Comparison of ENCODE assay signal across 8 mouse cellular contexts in genomic region chr5:150593756-150594648, GRCm38 (mm10). TPM values are rescaled to one million over a fixed set of nuclear protein-coding genes. Genes with fewer than 3 reads are reported as not detected.
DNase-seq lines count a peak whose midpoint lies in the region; ATAC-seq and TF ChIP-seq lines count a peak whose summit lies in the region.

No protein-coding gene starts in this region.

- no peaks in the 10 kb centered on the region for H3K36me3 ChIP-seq in forebrain, embryonic 13.5 days (ENCODE audit: poor library complexity, severe bottlenecking)
- no peaks in the 10 kb centered on the region for H3K36me3 ChIP-seq in lung, embryonic 14.5 days (ENCODE audit: insufficient read depth)
- no peaks in the 10 kb centered on the region for H3K36me3 ChIP-seq in thymus, adult 2 months (ENCODE audit: control insufficient read depth, insufficient read depth, low read length)

- intact Hi-C loops in heart, postnatal 14 days (cut with DNase I), result loop anchor here (5.0 kb wide), 1 partner anchor 68 kb away; no protein-coding TSS in a partner anchor

- TF ChIP-seq POLR2A in olfactory bulb, adult 2 months (IDR thresholded peaks at IDR 0.05; ENCODE audit: insufficient read depth, low read depth, low read length), result peak; percentile 44
- no peak for TF ChIP-seq POLR2A in thymus, adult 2 months (IDR thresholded peaks at IDR 0.05; ENCODE audit: control insufficient read depth, extremely low read depth, insufficient read depth, low read length, poor library complexity)

- peak; percentile 80 for ATAC-seq in forebrain, embryonic 13.5 days
- ATAC-seq in lung, embryonic 14.5 days (ENCODE audit: insufficient read depth), result peak; percentile 85

- TF ChIP-seq CTCF in lung, embryonic 14.5 days (IDR thresholded peaks at IDR 0.05; ENCODE audit: low read depth), result no peak
- TF ChIP-seq CTCF in olfactory bulb, adult 2 months (IDR thresholded peaks at IDR 0.05; ENCODE audit: insufficient read depth, low read depth, low read length), result no peak
- no peak for TF ChIP-seq CTCF in thymus, adult 2 months (IDR thresholded peaks at IDR 0.05; ENCODE audit: borderline replicate concordance, control insufficient read depth, extremely low read depth, insufficient read depth, low read length, poor library complexity)

- peak overlapping the region; percentile 79 for H3K4me3 ChIP-seq in forebrain, embryonic 13.5 days
- H3K4me3 ChIP-seq in lung, embryonic 14.5 days (ENCODE audit: low read depth, low read length), result peak overlapping the region; percentile 82
- H3K4me3 ChIP-seq in olfactory bulb, adult 2 months (ENCODE audit: insufficient read depth, low read depth, low read length), result peak overlapping the region; percentile 94
- peak overlapping the region; percentile 93 for H3K4me3 ChIP-seq in thymus, adult 2 months (ENCODE audit: control insufficient read depth, insufficient read depth, low read length)

- DNase-seq in CD8-positive naive resting alpha-beta T cell, adult 2 months (ENCODE audit: low read depth in 2 of 2, low spot score in 2 of 2), result peak; percentile 44 to 58
- peak; percentile 79 for DNase-seq in brain, adult 2 months (ENCODE audit: low read depth, low spot score)
- DNase-seq in heart, postnatal 14 days, result peak; percentile 53 to 62
- peak; percentile 61 to 72 for DNase-seq in layer of hippocampus, adult 18-20 months (ENCODE audit: low spot score in 2 of 2)
- DNase-seq in lung, embryonic 14.5 days, result peak; percentile 63
- peak; percentile 66 for DNase-seq in thymus, adult 2 months

- peaks cover 15% of the 10 kb centered on the region for H3K4me1 ChIP-seq in forebrain, embryonic 13.5 days
- H3K4me1 ChIP-seq in lung, embryonic 14.5 days (ENCODE audit: insufficient read depth), result 0 out of 2 replicates have a peak, but pooled peaks cover 4% of the 10 kb centered on the region
- peaks cover 3% of the 10 kb centered on the region; the same call in 1 of the 2 replicates for H3K4me1 ChIP-seq in olfactory bulb, adult 2 months (ENCODE audit: control insufficient read depth, insufficient read depth, low read length)
- peaks cover 26% of the 10 kb centered on the region for H3K4me1 ChIP-seq in thymus, adult 2 months (replicated peaks; ENCODE audit: control insufficient read depth, insufficient read depth, low read length)

- no peaks in the 10 kb centered on the region for H3K9me3 ChIP-seq in forebrain, embryonic 13.5 days (replicated peaks)
- H3K9me3 ChIP-seq in lung, embryonic 14.5 days (ENCODE audit: low read depth, low read length), result no peaks in the 10 kb centered on the region

- peak overlapping the region; percentile 76 for H3K9ac ChIP-seq in forebrain, embryonic 13.5 days
- H3K9ac ChIP-seq in lung, embryonic 14.5 days, result peak overlapping the region; percentile 61

- peaks cover 32% of the 10 kb centered on the region for H3K27me3 ChIP-seq in forebrain, embryonic 13.5 days
- peaks cover 18% of the 10 kb centered on the region for H3K27me3 ChIP-seq in lung, embryonic 14.5 days (ENCODE audit: insufficient read depth, low read length)
- H3K27me3 ChIP-seq in thymus, adult 2 months (ENCODE audit: control insufficient read depth, insufficient read depth, low read length), result no peaks in the 10 kb centered on the region

- WGBS in forebrain, embryonic 13.5 days, result under 1% methylated on average over 84 of the region's 102 CpGs
- under 1% methylated on average over 95 of the region's 102 CpGs for WGBS in lung, embryonic 14.5 days
- WGBS in olfactory bulb, adult 2 months, result under 1% methylated on average over 101 of the region's 102 CpGs
- WGBS in thymus, adult 2 months, result under 1% methylated on average over 99 of the region's 102 CpGs

- peak overlapping the region; percentile 100 for H3K4me2 ChIP-seq in forebrain, embryonic 13.5 days
- H3K4me2 ChIP-seq in lung, embryonic 14.5 days, result peak overlapping the region; percentile 100

- H3K27ac ChIP-seq in forebrain, embryonic 13.5 days, result no peak overlapping the region
- no peak overlapping the region for H3K27ac ChIP-seq in lung, embryonic 14.5 days (ENCODE audit: low read depth)
- H3K27ac ChIP-seq in olfactory bulb, adult 2 months (ENCODE audit: insufficient read depth, low read depth, low read length), result peak overlapping the region; percentile 83
- peak overlapping the region; percentile 58 for H3K27ac ChIP-seq in thymus, adult 2 months (ENCODE audit: control insufficient read depth, insufficient read depth, low read length)

RNA-seq across cellular contexts. Expression of gene N4bp2l1, which starts 3.0 kb away (rescaled TPM):
- 4.2 and 4.5 TPM in 2 replicates for polyA plus RNA-seq in forebrain, embryonic 13.5 days (2015; fragmentation: Nextera tagmentation; extraction: Ambion mirVana)
- total RNA-seq in heart, postnatal 14 days (2021), result 1 to 10 TPM; 2.8 to 4.8 TPM
- 10 to 100 TPM; 54.6 to 55.6 TPM for total RNA-seq in layer of hippocampus, adult 18-20 months (2021)
- polyA plus RNA-seq in lung, embryonic 14.5 days (2014; fragmentation: Nextera tagmentation; extraction: Ambion mirVana), result 4.5 TPM in 2 replicates
- polyA plus RNA-seq in olfactory bulb, adult 2 months (2012; ENCODE audit: insufficient read depth, insufficient read length, low replicate concordance, missing spikeins), result 261 TPM in 1 of 2 replicates, not detected in the other
- 38.1 and 39.1 TPM in 2 replicates for polyA plus RNA-seq in thymus, adult 2 months (2012; rRNA removed)

Comparison
In these comparisons a context has a peak if more than half of its experiments do, and no peak if none do; other contexts are left out.
1. H3K27ac ChIP-seq: peak in olfactory bulb, adult 2 months (single experiment) and thymus, adult 2 months (single experiment); none in forebrain, embryonic 13.5 days (single experiment) and lung, embryonic 14.5 days (single experiment).
2. Peak in every context shown above with its lines, with median percentiles within 50 percentile points of each other: DNase-seq and H3K4me3 ChIP-seq.